Mouse (Mus musculus) adrenal gland, adult 8-10 months (tissue): ENCODE data around the gene Susd5. TPM values are rescaled to one million over a fixed set of nuclear protein-coding genes. Genes with fewer than 3 reads are reported as not detected.
"Not testable (repeated sequence)": the region's sequence is repeated elsewhere in the genome, so short reads cannot be mapped to it uniquely, and the experiment has no call there.

ENCODE experiments used
- DNase-seq: peaks from one replicate; pipeline ENCODE4 v3.0.0; 2022
- total RNA-seq, 4 experiments: library from RNA; stranded (reverse); gene quantifications; 2 replicates each; pipeline ENCODE4 v1.2.4; 2022

The Susd5 gene
- total RNA-seq, 4 experiments from 2014 or later: 0.12 to 0.30 (median 0.14) TPM

DNA sequence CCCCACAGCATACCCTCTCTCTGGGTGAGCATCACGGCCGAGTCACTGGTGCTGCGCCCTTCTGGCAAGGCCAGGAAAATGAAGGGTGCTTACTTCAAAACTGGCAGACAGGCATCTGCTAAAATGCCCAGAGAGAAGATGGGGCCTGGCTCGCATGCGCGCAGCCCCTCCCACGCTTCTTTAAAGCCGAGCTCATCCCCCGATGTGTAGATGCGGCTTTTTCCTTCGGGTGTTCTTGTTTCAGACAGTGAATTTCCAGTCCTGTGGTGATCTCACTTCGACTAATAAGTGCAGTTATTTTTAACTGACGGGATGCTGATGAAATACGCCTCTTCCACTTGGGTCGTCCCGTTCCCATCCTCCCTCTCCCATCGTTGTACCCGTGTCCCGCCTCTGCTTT is 16.7 kb downstream of the Susd5 start:
- DNase-seq: no peak

DNA sequence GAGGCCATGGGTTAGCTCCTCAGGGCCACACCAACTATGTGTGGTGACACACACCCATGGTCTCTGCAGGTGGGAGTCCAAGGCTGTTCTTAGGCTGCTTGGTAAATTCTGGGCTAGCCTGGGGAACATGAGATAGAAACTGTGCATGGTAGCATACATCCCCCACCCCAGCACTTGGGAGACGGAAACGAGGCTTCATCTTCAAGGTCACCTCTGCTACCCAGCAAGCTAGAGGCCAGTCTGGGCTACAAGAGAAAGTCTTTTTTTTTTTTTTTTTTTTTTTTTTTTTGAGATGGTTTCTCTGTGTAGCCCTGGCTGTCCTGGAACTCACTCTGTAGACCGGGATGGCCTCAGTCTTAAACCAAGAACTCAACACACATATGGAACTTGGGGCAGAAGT is 29.5 kb downstream of the Susd5 start:
- DNase-seq: no peak

DNA sequence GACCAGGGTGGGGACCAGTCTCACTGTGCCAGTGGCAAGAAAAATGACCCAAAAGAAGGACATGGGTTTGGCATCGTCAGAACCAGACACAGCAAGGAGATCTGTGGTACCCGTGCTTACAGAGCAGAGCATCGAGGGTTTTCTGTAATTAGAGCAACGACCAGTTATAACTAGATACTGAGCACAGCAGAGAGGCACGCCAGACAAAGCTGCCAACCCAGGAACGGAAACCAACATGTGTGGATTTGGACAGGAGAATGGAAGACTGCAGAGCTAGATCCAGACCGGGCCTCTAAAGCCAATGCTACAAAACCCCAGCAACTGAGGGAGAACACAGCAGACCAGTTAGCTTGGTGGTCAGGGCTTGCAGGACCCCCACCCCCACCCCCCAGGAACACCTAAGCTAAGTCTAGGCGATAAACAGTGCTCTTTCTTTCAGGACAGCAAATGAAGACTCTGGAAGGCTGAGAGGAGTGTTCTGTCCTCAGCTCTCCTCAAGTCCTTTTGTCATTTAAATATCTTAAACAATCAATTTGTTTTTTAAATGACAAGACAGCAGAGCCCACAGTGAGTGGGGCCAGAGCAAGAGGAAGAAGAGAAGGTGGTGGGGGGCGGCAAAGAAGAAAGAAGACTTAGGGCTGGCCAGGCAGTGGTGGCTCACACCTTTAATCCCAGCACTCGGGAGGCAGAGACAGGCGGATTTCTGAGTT is 30.3 kb downstream of the Susd5 start:
- no peak for DNase-seq

DNA sequence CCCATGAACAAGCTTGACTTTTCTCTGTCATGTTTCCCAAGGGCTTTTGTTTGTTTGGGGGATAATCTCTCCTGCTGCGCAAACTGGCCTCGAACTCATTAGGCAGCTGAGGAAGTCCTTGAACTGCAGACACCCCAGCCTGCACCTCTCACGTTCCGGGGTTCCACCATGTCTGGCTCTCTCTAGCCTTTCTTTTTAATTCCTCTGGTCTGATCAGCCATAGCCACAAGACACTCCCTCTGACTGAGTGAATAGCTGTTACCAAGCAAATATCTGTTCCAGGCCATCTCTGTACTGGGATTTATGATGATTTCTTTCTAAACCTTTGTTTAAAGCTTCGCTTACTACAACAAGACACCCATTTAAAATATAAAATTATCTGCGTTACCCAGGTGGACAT is 31.9 kb downstream of the Susd5 start:
- not testable (repeated sequence) for DNase-seq

DNA sequence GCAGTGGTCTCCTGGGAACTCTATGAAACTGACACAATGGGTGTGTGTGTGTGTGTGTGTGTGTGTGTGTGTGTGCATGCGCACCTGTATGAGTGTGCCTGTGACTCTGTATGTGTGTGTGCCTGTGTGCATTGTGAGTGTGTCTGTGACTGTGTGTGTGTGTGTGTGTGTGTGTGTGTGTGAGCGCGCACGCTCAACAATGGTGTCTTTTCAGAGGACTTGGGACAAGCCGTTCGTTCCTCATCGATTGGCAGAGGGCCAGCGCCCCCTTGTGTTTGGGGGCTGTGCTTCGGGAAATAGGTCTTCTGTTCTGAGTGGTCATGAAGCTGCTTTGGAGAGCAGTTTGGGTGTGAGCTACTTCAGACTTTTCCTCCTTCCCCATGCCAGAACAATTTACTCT is 35.2 kb downstream of the Susd5 start:
- not testable (repeated sequence) for DNase-seq

DNA sequence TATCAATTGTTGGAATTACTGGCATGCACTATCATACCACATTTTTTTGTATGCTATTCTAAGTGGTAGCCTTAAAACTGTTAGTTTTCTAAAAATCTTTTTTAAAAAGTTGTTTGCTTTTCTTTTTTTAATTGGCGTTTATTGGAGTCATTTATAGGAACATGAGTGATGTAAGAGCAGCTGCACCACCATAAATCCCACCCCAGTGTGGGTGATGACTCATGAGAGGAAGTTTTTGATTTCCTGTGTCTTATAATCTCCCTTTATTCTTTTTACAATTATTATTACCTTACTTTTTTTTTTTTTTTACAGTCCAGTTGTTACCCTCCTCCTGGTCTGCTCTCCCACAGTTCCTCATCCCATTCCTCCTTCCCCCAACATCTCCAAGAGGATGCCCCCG is 37.9 kb downstream of the Susd5 start:
- DNase-seq: no peak

DNA sequence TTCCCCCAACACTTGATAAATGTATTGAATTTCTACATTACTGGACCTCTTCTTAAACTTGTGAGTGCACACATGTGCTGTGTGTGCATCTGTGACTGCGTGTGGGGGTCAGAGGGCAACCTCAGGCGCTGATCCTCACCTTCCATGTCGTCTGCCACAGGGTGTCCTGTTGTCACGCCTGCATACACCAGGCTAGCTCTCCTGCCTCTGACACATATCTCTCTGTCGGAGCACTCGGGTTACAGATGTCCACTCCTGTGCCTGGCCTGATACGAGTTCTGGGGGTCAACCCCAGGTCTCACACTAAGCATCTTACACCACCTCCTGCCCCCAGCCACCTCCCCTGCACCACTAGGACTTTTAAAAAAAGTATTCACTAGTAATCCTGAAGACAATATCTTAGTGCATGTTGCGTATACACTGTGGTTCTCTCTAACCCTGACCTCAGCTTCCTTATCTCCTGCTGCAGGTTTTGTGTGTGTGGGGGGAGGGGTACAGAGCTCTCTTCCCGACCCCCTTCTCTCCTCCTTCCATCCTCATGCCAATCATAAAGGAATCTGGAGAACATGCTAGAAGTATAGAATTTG is 41.9 kb downstream of the Susd5 start:
- DNase-seq: no peak

DNA sequence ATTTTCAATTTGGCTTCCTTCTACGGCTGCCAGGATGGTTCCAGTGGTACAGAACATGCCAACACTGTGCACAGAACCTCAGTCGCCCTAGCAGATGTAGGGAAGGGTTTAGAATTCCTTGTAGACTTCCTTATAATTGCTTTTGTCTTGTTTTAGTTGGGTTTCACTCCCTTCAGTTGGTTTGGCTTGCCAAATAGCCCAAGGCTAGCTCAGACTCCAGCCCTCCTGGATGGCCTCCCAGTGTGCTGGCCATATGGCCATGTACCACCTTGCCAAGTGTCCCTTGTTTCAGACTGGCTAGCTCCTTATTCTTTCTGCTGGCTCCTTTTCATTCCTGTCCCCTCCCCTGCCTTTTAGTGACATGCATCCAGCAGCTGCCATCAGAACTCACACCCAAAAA is 53.3 kb downstream of the Susd5 start:
- no peak for DNase-seq

DNA sequence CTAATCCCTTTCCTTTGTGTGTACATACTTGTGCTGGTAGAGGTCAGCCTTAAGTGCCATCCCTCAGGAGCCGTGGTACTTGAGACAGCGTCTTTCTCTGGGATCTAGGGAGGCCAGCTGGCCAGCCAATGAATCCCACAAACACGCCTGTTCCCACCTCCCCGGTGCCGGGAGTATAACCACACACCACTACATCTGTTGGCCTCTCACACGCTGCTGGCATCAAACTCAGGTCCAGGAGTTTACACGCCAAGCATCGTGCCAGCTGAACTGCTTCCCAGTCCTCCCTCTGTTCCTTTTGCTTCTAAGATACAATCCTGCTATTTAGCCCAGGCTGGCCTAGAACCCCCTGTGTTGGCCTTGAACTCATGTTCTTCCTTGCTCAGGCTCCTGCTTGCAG is 54.2 kb downstream of the Susd5 start:
- no peak for DNase-seq

DNA sequence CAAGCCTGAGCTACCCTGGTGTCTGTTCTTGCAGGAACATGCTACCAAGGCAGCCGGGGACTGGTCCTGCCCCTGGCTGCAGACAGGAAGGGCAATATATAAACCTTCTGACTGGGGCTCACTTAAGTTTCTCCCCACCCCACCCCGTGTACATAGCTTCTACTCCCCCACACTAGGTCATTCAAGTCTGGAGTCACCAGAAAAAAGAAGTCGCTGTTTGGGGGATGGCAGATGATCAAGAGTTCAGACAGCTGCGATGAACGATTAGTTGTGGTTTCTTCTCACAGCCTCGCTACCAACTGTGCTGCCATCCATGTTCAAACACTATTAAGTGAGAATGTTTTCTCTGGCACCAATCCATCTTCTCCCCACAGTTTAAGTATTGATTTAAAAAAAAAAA is 55.3 kb downstream of the Susd5 start:
- DNase-seq: no peak

DNA sequence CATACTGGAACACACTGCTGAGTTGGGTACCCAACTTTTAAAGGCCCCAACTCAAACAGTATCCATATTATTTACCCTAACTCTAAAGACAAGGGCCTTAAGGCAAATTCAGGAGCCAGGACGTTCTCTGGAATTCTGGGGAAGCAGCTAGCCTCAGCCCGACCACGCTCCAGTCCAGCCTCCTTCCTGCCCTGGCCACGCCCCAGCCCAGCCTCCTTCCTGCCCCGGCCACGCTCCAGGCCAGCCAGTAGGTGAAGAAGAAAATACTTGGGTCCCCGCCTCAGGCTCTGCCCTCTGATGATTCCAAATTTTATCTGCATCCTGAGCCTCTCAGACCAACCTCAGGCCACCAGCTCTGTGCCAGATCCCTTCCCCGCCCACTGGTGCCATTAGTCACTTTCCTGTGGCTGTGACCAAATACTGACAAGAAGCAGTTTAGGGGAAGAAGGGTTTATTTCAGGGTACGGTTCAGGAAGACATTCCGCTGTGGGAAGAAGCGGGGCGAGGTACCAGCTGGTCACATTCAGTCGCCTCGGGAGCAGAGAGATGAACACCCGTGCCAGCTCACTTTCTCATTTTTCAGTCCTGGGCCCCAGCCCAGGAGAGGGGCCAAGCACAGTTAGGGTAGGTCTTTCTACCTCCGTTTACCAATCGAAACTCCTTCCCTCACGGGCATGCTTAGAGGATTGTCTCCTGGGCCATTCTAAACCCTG is 57.1 kb downstream of the Susd5 start:
- DNase-seq: no peak

DNA sequence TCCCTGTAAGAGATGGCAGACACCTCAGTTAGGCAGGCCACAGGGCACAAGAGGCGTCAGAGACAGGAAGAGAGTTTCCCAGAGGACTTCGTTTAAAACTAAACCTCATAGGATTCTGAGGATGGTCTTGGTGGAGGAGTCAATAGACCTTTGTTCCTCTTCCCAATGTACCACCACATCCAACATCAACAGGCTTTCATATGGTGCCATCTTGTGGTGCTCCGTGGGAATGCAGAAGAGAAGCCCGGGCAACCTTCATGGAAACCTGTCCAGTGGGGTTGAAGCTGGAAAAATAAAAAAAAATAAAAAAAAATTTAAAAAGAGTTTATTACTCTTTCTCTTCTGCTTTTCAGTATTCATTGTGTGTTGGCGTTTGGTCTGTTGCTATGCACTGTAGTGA is 59.7 kb downstream of the Susd5 start:
- peak; percentile 19 for DNase-seq

DNA sequence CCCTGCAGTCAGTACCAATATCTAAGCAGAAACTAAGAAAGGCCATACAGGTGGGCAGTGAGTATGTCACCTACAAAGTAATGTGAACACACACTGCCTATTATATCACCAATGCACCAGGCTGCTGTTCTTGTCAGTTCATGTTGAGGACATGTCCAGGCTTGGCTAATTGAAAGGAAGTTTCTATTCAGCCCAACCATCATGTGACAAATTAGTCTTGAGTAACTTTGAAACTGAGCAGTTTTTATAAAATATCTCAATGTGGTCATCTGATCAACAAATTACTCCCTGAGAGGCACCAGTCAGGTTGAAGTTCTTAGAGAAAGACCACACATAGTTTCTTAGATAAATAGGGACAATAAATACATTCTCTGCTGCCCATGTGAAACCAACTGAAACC is 65.9 kb downstream of the Susd5 start:
- DNase-seq: not testable (repeated sequence)

DNA sequence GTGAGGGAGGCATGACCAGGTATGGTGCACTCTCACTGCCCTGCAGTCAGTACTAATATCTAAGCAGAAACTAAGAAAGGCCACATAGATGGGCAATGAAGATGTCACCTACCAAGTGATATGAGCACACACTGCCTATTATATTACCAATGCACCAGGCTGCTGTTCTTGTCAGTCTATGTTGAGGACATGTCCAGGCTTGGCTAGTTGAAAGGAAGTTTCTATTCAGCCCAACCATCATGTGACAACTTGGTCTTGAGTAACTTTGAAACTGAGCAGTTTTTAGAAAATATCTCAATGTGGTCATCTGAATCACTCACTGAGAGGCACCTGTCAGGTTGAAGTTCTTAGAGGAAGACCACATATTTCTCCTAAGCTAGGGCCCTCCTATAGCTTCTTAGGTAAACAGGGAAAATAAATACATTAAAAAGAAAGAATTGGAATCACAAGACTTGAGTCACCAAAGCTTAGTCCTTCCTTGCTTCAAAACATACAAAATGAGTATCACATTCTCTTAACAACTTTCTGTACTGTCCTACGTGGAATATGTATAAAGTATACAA is 72.4 kb downstream of the Susd5 start:
- not testable (repeated sequence) for DNase-seq

Other genes starting within 250 kb of the Susd5 start
- 10 to 100 TPM; 47.4 to 79.2 (median 66.6) TPM for gene Ubp1, start 126.2 kb upstream of the Susd5 start, total RNA-seq
- 1 to 10 TPM; 2.1 to 5.5 (median 3.6) TPM for gene Fbxl2, start 10.9 kb upstream of the Susd5 start, total RNA-seq